Mouse (Mus musculus) adrenal gland, postnatal 14 days (tissue): ENCODE measurements around the gene A630001G21Rik. TPM values are rescaled to one million over a fixed set of nuclear protein-coding genes. Genes with fewer than 3 reads are reported as not detected.

Experiments
- DNase-seq: peaks from one replicate; pipeline ENCODE4 v3.0.0; 2021; ENCODE audit warnings: mixed read lengths
- total RNA-seq: library from RNA; stranded (reverse); gene quantifications from 2 replicates; pipeline ENCODE4 v1.2.3, GENCODE M21; 2021

The A630001G21Rik gene
- total RNA-seq, 1 experiment from 2014 or later = 0.59 TPM

- no peak for DNase-seq
These were observed 43.9 kb downstream of the A630001G21Rik start for GRCm38 (mm10) chr1:85734511-85734910.

- no peak for DNase-seq
These were observed 45.9 kb downstream of the A630001G21Rik start for GRCm38 (mm10) chr1:85732581-85732980.

GRCm38 (mm10) chr1:85730471-85730870 is 48.0 kb downstream of the A630001G21Rik start:
- no peak for DNase-seq

- no peak for DNase-seq
These were observed 58.1 kb downstream of the A630001G21Rik start for GRCm38 (mm10) chr1:85720220-85720893.

- DNase-seq = no peak
These were observed 59.4 kb downstream of the A630001G21Rik start for GRCm38 (mm10) chr1:85719049-85719448.

GRCm38 (mm10) chr1:85716447-85717027 is 61.9 kb downstream of the A630001G21Rik start:
- no peak for DNase-seq

GRCm38 (mm10) chr1:85714501-85714900 is 63.9 kb downstream of the A630001G21Rik start:
- no peak for DNase-seq

- DNase-seq = no peak
These were observed 71.7 kb downstream of the A630001G21Rik start for GRCm38 (mm10) chr1:85706754-85707153.

- DNase-seq = no peak
These were observed 72.9 kb downstream of the A630001G21Rik start for GRCm38 (mm10) chr1:85705552-85705951.

- DNase-seq = peak; percentile 85
These were observed 74.9 kb downstream of the A630001G21Rik start for GRCm38 (mm10) chr1:85703245-85704186.

GRCm38 (mm10) chr1:85702531-85702930 is 75.9 kb downstream of the A630001G21Rik start:
- DNase-seq = no peak

- no peak for DNase-seq
These were observed 80.5 kb downstream of the A630001G21Rik start for GRCm38 (mm10) chr1:85697721-85698493.

GRCm38 (mm10) chr1:85695646-85696045 is 82.8 kb downstream of the A630001G21Rik start:
- no peak for DNase-seq

- no peak for DNase-seq
These were observed 85.2 kb downstream of the A630001G21Rik start for GRCm38 (mm10) chr1:85693280-85693679.

- peak; percentile 72 for DNase-seq
These were observed 86.2 kb downstream of the A630001G21Rik start for GRCm38 (mm10) chr1:85692281-85692680.

- no peak for DNase-seq
These were observed 87.9 kb downstream of the A630001G21Rik start for GRCm38 (mm10) chr1:85690544-85690943.

- peak; percentile 10 for DNase-seq
These were observed 91.1 kb downstream of the A630001G21Rik start for GRCm38 (mm10) chr1:85687346-85687745.

- no peak for DNase-seq
These were observed 91.8 kb downstream of the A630001G21Rik start for GRCm38 (mm10) chr1:85686666-85687065.

GRCm38 (mm10) chr1:85680226-85680625 is 98.2 kb downstream of the A630001G21Rik start:
- peak; percentile 11 for DNase-seq
